Mouse (Mus musculus): ENCODE data around the gene Glra1.

GRCm38 (mm10) chr11:55464707-55465106, 143.3 kb downstream of the Glra1 start:
- no peak for TF ChIP-seq CTCF (IDR thresholded peaks at IDR 0.05; ENCODE audit: low read depth, low read length)
- no peak for TF ChIP-seq POLR2A (IDR thresholded peaks at IDR 0.05; ENCODE audit: extremely low read depth, insufficient read depth, low read length)
